Mouse (Mus musculus) thymus, adult 2 months (tissue): ENCODE results near the gene Ehd3. TPM values are rescaled to one million over a fixed set of nuclear protein-coding genes. Genes with fewer than 3 reads are reported as not detected.

Experiments
- DNase-seq: peaks from one replicate; pipeline ENCODE4 v3.0.0; 2021
- H3K27ac ChIP-seq: fragments of 200-500 bp; 2 replicates; pipeline ENCODE4 v1.5.1; 2012; ENCODE audit warnings: low read length, control low read depth; ENCODE audit not compliant: control insufficient read depth, insufficient read depth
- H3K27me3 ChIP-seq: fragments of 200-500 bp; 2 replicates; pipeline ENCODE4 v1.6.1; 2012; ENCODE audit warnings: mild to moderate bottlenecking, low read length, moderate library complexity, mixed read lengths; ENCODE audit not compliant: control insufficient read depth, insufficient read depth
- H3K36me3 ChIP-seq: fragments of 200-500 bp; 2 replicates; pipeline ENCODE4 v1.6.1; 2012; ENCODE audit warnings: mild to moderate bottlenecking, low read length, moderate library complexity; ENCODE audit not compliant: control insufficient read depth, insufficient read depth
- H3K4me1 ChIP-seq: fragments of 200-500 bp; replicated peaks from 2 replicates; pipeline ENCODE4 v1.6.1; 2012; ENCODE audit warnings: low read length; ENCODE audit not compliant: control insufficient read depth, insufficient read depth
- H3K4me3 ChIP-seq: fragments of 200-500 bp; 2 replicates; pipeline ENCODE4 v1.5.1; 2012; ENCODE audit warnings: mild to moderate bottlenecking, low read length, control low read depth, moderate library complexity; ENCODE audit not compliant: control insufficient read depth, insufficient read depth
- CTCF ChIP-seq: fragments of 200-500 bp; IDR thresholded peaks from 2 replicates; pipeline ENCODE4 v1.5.1; 2012; ENCODE audit warnings: mild to moderate bottlenecking, control low read depth, low read length, moderate library complexity, borderline replicate concordance; ENCODE audit not compliant: control insufficient read depth, poor library complexity, insufficient read depth; ENCODE audit errors: extremely low read depth
- POLR2A ChIP-seq: fragments of 200-500 bp; IDR thresholded peaks from 2 replicates; pipeline ENCODE4 v1.6.1; 2012; ENCODE audit warnings: mild to moderate bottlenecking, low read length, control low read depth, moderate library complexity; ENCODE audit not compliant: control insufficient read depth, poor library complexity, insufficient read depth; ENCODE audit errors: extremely low read depth
- WGBS: fragments of 180-500 bp; shearing (Covaris S2); methylation state at CpG from one replicate; pipeline ENCODE4 v1.1.7; 2018; 5-methylcytosine and 5-hydroxymethylcytosine counted together
- polyA plus RNA-seq: library from polyadenylated mRNA; depleted of rRNA; stranded (reverse); fragments of >200 nt; gene quantifications from 2 replicates; pipeline ENCODE4 v1.2.3, GENCODE M21; 2012; rRNA removed

The Ehd3 gene
- polyA plus RNA-seq, 1 experiment, result 45.0 TPM

DNA sequence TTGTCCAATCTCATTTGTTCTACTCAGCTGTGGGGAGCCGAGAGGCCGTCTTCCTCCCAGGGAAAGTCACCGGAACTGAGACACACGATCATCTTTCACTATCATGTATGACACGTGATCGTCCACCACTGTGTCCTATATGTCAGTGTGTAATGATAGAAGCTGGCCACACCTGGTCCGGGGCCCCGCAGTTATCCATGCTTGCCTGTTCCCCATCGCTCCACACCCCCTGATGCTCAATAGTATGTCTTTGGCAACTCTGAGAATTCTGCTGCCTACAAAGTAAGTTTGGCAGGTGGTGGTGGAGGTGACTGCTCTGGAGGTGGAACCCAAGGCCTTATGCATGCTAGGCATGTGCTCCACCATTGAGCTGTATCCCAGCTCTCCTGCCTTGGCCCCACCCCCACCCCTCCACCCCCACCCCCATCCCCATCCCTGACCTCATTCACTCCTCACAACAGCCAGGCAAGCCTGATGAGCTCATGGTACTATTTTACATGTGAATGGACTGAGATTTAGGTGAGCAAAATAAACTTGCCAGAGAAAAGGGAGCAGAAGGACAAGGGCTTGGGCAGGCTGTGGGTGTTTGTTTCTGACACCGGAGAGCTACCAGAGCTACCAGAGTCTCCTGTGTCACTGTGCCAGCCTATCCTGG is 75.5 kb downstream of the Ehd3 start:
- H3K27ac ChIP-seq, result no peak overlapping the region

GRCm38 (mm10) chr17:73880286-73880685 is 76.4 kb downstream of the Ehd3 start:
- Histone ChIP-seq H3K36me3 (no peaks in the 10 kb centered on the region), H3K4me3 (no peak overlapping the region), H3K27ac (no peak overlapping the region), H3K4me1 (peaks cover 7% of the 10 kb centered on the region), H3K27me3 (no peaks in the 10 kb centered on the region)
- DNase-seq, result no peak
- no peak for TF ChIP-seq CTCF
- TF ChIP-seq POLR2A, result no peak
- 91% methylated on average over 6 of the region's 6 CpGs for WGBS

More for the DNA sequence above, 75.5 kb downstream of the Ehd3 start:
- no peak for DNase-seq
- Histone ChIP-seq H3K36me3 (no peaks in the 10 kb centered on the region), H3K27me3 (no peaks in the 10 kb centered on the region), H3K4me3 (no peak overlapping the region), H3K4me1 (peaks cover 7% of the 10 kb centered on the region)
- TF ChIP-seq POLR2A (no peak), CTCF (no peak)
- WGBS, result 98% methylated on average over 10 of the region's 10 CpGs

GRCm38 (mm10) chr17:73881295-73881694 is 77.4 kb downstream of the Ehd3 start:
- H3K4me3 ChIP-seq, result no peak overlapping the region
- H3K27me3 ChIP-seq, result no peaks in the 10 kb centered on the region
- H3K36me3 ChIP-seq, result no peaks in the 10 kb centered on the region
- no peak for DNase-seq
- 78% methylated on average over 6 of the region's 6 CpGs for WGBS
- no peak for TF ChIP-seq POLR2A
- TF ChIP-seq CTCF, result no peak
- 0 out of 2 replicates have a peak, but pooled peaks cover 2% of the 10 kb centered on the region for H3K4me1 ChIP-seq
- no peak overlapping the region for H3K27ac ChIP-seq

Other genes starting within 250 kb of the Ehd3 start
- 1.2 and 1.6 TPM in 2 replicates for gene Galnt14, start 93.7 kb upstream of the Ehd3 start, polyA plus RNA-seq
- 25.2 and 26.5 TPM in 2 replicates for gene Xdh, start 146.1 kb downstream of the Ehd3 start, polyA plus RNA-seq
- gene Srd5a2, start 243.8 kb downstream of the Ehd3 start, polyA plus RNA-seq, result 0.11 TPM in 1 of 2 replicates, not detected in the other